Mouse (Mus musculus) olfactory bulb, adult 2 months (tissue): Measurements from ENCODE around the gene E330017A01Rik.
A peak's percentile ranks its signal among the peaks of the same experiment; 100 is the strongest.

Experiments used
- CTCF ChIP-seq: fragments of 200-500 bp; IDR thresholded peaks from 2 replicates; pipeline ENCODE4 v1.5.1; 2012; ENCODE audit warnings: low read depth, mild to moderate bottlenecking, low read length, moderate library complexity; ENCODE audit not compliant: insufficient read depth
- POLR2A ChIP-seq: fragments of 200-500 bp; IDR thresholded peaks from 2 replicates; pipeline ENCODE4 v1.6.1; 2012; ENCODE audit warnings: mild to moderate bottlenecking, low read depth, low read length, moderate library complexity; ENCODE audit not compliant: insufficient read depth

- TF ChIP-seq POLR2A (no peak; the same call in 1 of the 2 replicates), CTCF (peak; percentile 44; the same call in 1 of the 2 replicates)
Measured at GRCm38 (mm10) chr16:58669917-58670630, 31.5 kb upstream of the E330017A01Rik start, which contains the start of gene Cpox.
